Mouse (Mus musculus) MEL (cell line): Measurements from ENCODE around the gene Gpr15. TPM values are rescaled to one million over a fixed set of nuclear protein-coding genes. Genes with fewer than 3 reads are reported as not detected.
A peak's percentile ranks its signal among the peaks of the same experiment; 100 is the strongest.

ENCODE experiments used
- DNase-seq: peaks from one replicate; pipeline ENCODE4 v3.0.0; 2011; ENCODE audit warnings: low read depth, low spot score
- H3K27ac ChIP-seq: 2 replicates; pipeline ENCODE4 v1.5.1; 2012; ENCODE audit warnings: low read depth, mild to moderate bottlenecking, control low read depth, low read length, moderate library complexity; ENCODE audit not compliant: control insufficient read depth
- H3K27me3 ChIP-seq, 2 experiments: fragments of 150-350 bp in 1 of 2; sonication (generic) in 1 of 2; 2 replicates each; pipeline ENCODE4 v1.6.1; 2012; ENCODE audit warnings: low read length in 2 of 2, mild to moderate bottlenecking in 2 of 2, improper control_type of control experiment in 1 of 2, moderate library complexity in 1 of 2; ENCODE audit not compliant: insufficient read depth in 2 of 2, control insufficient read depth in 1 of 2
- H3K36me3 ChIP-seq, 2 experiments: 2 replicates each; pipeline ENCODE4 v1.6.1; 2012 to 2014; ENCODE audit warnings: low read length in 2 of 2, improper control_type of control experiment in 1 of 2, inconsistent platforms in 1 of 2, mild to moderate bottlenecking in 1 of 2; ENCODE audit not compliant: insufficient read depth in 2 of 2, control insufficient read depth in 1 of 2
- H3K4me1 ChIP-seq, 2 experiments: fragments of 150-350 bp in 1 of 2; sonication (generic) in 1 of 2; 2 replicates each; pipeline ENCODE4 v1.6.1; 2012; ENCODE audit warnings: low read length in 2 of 2, improper control_type of control experiment in 1 of 2, mild to moderate bottlenecking in 1 of 2; ENCODE audit not compliant: insufficient read depth in 2 of 2, control insufficient read depth in 1 of 2
- H3K4me3 ChIP-seq, 2 experiments: fragments of 150-350 bp in 1 of 2; sonication (generic) in 1 of 2; 2 replicates each; pipeline ENCODE4 v1.5.1; 2012; ENCODE audit warnings: low read depth in 2 of 2, low read length in 2 of 2, mild to moderate bottlenecking in 2 of 2, moderate library complexity in 2 of 2, control low read depth in 1 of 2, improper control_type of control experiment in 1 of 2; ENCODE audit not compliant: control insufficient read depth in 1 of 2, insufficient read depth in 1 of 2
- H3K79me2 ChIP-seq: 2 replicates; pipeline ENCODE4 v1.6.1; 2012; ENCODE audit warnings: mild to moderate bottlenecking, low read length, moderate library complexity; ENCODE audit not compliant: control insufficient read depth, poor library complexity, insufficient read depth
- H3K9ac ChIP-seq: 2 replicates; pipeline ENCODE4 v1.6.1; 2012; ENCODE audit warnings: low read depth, mild to moderate bottlenecking, control low read depth, low read length, moderate library complexity; ENCODE audit not compliant: control insufficient read depth, poor library complexity, severe bottlenecking
- H3K9me3 ChIP-seq: fragments of 150-350 bp; sonication (generic); replicated peaks from 2 replicates; pipeline ENCODE4 v1.6.1; 2012; ENCODE audit warnings: mild to moderate bottlenecking, low read length, improper control_type of control experiment, moderate library complexity; ENCODE audit not compliant: insufficient read depth
- CHD1 ChIP-seq: IDR thresholded peaks from 2 replicates; pipeline ENCODE4 v1.6.1; 2012; ENCODE audit warnings: low read depth, mild to moderate bottlenecking, inconsistent platforms, low read length, improper control_type of control experiment
- ELF1 ChIP-seq: IDR thresholded peaks from 2 replicates; pipeline ENCODE4 v1.6.1; 2014; ENCODE audit warnings: low read depth, mild to moderate bottlenecking, inconsistent platforms, low read length, improper control_type of control experiment, moderate library complexity
- JUND ChIP-seq: IDR thresholded peaks from 2 replicates; pipeline ENCODE4 v1.6.1; 2011; ENCODE audit warnings: low read depth, mild to moderate bottlenecking, improper control_type of control experiment, low read length
- MAX ChIP-seq: IDR thresholded peaks from 2 replicates; pipeline ENCODE4 v1.6.1; 2011; ENCODE audit warnings: low read length, improper control_type of control experiment
- MAZ ChIP-seq: IDR thresholded peaks from 2 replicates; pipeline ENCODE4 v1.6.1; 2012; ENCODE audit warnings: low read depth, mild to moderate bottlenecking, inconsistent platforms, low read length, improper control_type of control experiment
- MXI1 ChIP-seq: IDR thresholded peaks from 2 replicates; pipeline ENCODE4 v1.6.1; 2011; ENCODE audit warnings: mild to moderate bottlenecking, low read depth, low read length, improper control_type of control experiment
- MYC ChIP-seq: IDR thresholded peaks from 2 replicates; pipeline ENCODE4 v1.6.1; 2011; ENCODE audit warnings: low read depth, mild to moderate bottlenecking, low read length, improper control_type of control experiment, moderate library complexity
- NRF1 ChIP-seq: IDR thresholded peaks from 2 replicates; pipeline ENCODE4 v1.6.1; 2014; ENCODE audit warnings: low read depth, mild to moderate bottlenecking, inconsistent platforms, low read length, improper control_type of control experiment, moderate library complexity; ENCODE audit not compliant: poor library complexity, insufficient read depth, severe bottlenecking
- POLR2A ChIP-seq, 2 experiments: IDR thresholded peaks; 2 replicates each; pipeline ENCODE4 v1.6.1; 2011 to 2012; ENCODE audit warnings: low read length in 2 of 2, mild to moderate bottlenecking in 2 of 2, control low read depth in 1 of 2, improper control_type of control experiment in 1 of 2, low read depth in 1 of 2, moderate library complexity in 1 of 2; ENCODE audit not compliant: control insufficient read depth in 1 of 2, insufficient read depth in 1 of 2, poor library complexity in 1 of 2
- SIN3A ChIP-seq: IDR thresholded peaks from 2 replicates; pipeline ENCODE4 v1.6.1; 2012; ENCODE audit warnings: low read length, improper control_type of control experiment, inconsistent platforms
- ZMIZ1 ChIP-seq: IDR thresholded peaks from 2 replicates; pipeline ENCODE4 v1.6.1; 2012; ENCODE audit warnings: low read depth, mild to moderate bottlenecking, inconsistent platforms, low read length, improper control_type of control experiment, moderate library complexity
- polyA plus RNA-seq, 2 experiments: library from polyadenylated mRNA; stranded (reverse) in 1 of 2; unstranded in 1 of 2; fragments of >175 nt in 1 of 2; fragments of >200 nt in 1 of 2; gene quantifications; 2 replicates each; pipeline versions ENCODE4 v1.2.1 to v1.2.4; 2012; ENCODE audit warnings: low replicate concordance in 2 of 2, low read depth in 1 of 2; ENCODE audit not compliant: insufficient read length in 2 of 2, insufficient read depth in 1 of 2, missing spikeins in 1 of 2
- total RNA-seq: library from RNA; depleted of rRNA; stranded (reverse); fragments of 300-350 nt; gene quantifications from 2 replicates; pipeline ENCODE4 v1.2.3, GENCODE M21; 2012

The Gpr15 gene
- total and polyA plus RNA-seq, 3 experiments, result not detected

GRCm38 (mm10) chr16:58672396-58672795 lies 46.5 kb downstream of the Gpr15 start:
- H3K9ac ChIP-seq, result peak overlapping the region; percentile 96
- H3K36me3 ChIP-seq, result peaks cover 32 to 41% of the 10 kb centered on the region in 2 experiments
- no peak for TF ChIP-seq MYC
- 0 out of 2 replicates have a peak, but pooled peaks have one; percentile 3 for TF ChIP-seq SIN3A
- TF ChIP-seq ELF1, result peak; percentile 45; the same call in 1 of the 2 replicates

GRCm38 (mm10) chr16:58671212-58671985 lies 47.5 kb downstream of the Gpr15 start:
- Histone ChIP-seq H3K27ac (peak overlapping the region; percentile 99), H3K36me3 (peaks cover 24 to 39% of the 10 kb centered on the region in 2 experiments), H3K9me3 (no peaks in the 10 kb centered on the region), H3K4me3 (peak overlapping the region; percentile 97 to 99), H3K9ac (peak overlapping the region; percentile 96), H3K4me1 (peaks cover 12 to 19% of the 10 kb centered on the region in 2 experiments), H3K27me3 (no peaks in the 10 kb centered on the region), H3K79me2 (peaks cover 38% of the 10 kb centered on the region)
- DNase-seq, result peak; percentile 64
- 0 out of 2 replicates have a peak, but pooled peaks have one; percentile 17 for TF ChIP-seq MAX
- TF ChIP-seq MXI1, result peak; percentile 25; the same call in 1 of the 2 replicates
- TF ChIP-seq CHD1, result no peak
- no peak for TF ChIP-seq JUND
- 0 out of 2 replicates have a peak, but pooled peaks have one; percentile 38 for TF ChIP-seq MYC

More at GRCm38 (mm10) chr16:58672396-58672795, 46.5 kb downstream of the Gpr15 start:
- Histone ChIP-seq H3K27me3 (no peaks in the 10 kb centered on the region), H3K4me1 (peaks cover 16 to 18% of the 10 kb centered on the region in 2 experiments), H3K4me3 (peak overlapping the region; percentile 75 to 97), H3K27ac (peak overlapping the region; percentile 49), H3K79me2 (peaks cover 38% of the 10 kb centered on the region), H3K9me3 (no peaks in the 10 kb centered on the region)
- peak; percentile 57 for DNase-seq

GRCm38 (mm10) chr16:58670643-58671042 lies 48.2 kb downstream of the Gpr15 start:
- no peaks in the 10 kb centered on the region for H3K9me3 ChIP-seq
- H3K27me3 ChIP-seq, result no peaks in the 10 kb centered on the region
- peaks cover 10 to 13% of the 10 kb centered on the region in 2 experiments for H3K4me1 ChIP-seq
- TF ChIP-seq ZMIZ1 (no peak), NRF1 (no peak), MAZ (0 out of 2 replicates have a peak, but pooled peaks have one; percentile 23), POLR2A (IDR thresholded peaks at IDR 0.05; ENCODE audit: control insufficient read depth in 1 of 2, insufficient read depth in 1 of 2, low read depth in 1 of 2, low read length in 2 of 2, poor library complexity in 1 of 2) (0 out of 4 replicates have a peak, but pooled peaks of 1 of the 2 experiments have one; percentile 43)
- TF ChIP-seq, all 39 proteins: peak for 2
- Histone ChIP-seq H3K79me2 (peaks cover 37% of the 10 kb centered on the region), H3K36me3 (peaks cover 18 to 32% of the 10 kb centered on the region in 2 experiments), H3K9ac (peak overlapping the region; percentile 96), H3K27ac (peak overlapping the region; percentile 99), H3K4me3 (peak overlapping the region; percentile 97 to 99)
- peak; percentile 55 for DNase-seq
